Mouse (Mus musculus): Measurements from ENCODE around the gene Olfr64. TPM values are rescaled to one million over a fixed set of nuclear protein-coding genes. Genes with fewer than 3 reads are reported as not detected.

Gene Olfr64
- not detected for polyA plus RNA-seq (2012; fragmentation: generic; extraction: Trizol)
- long read RNA-seq, experiment 1: 0 reads
- long read RNA-seq, experiment 2: 0 reads

DNA sequence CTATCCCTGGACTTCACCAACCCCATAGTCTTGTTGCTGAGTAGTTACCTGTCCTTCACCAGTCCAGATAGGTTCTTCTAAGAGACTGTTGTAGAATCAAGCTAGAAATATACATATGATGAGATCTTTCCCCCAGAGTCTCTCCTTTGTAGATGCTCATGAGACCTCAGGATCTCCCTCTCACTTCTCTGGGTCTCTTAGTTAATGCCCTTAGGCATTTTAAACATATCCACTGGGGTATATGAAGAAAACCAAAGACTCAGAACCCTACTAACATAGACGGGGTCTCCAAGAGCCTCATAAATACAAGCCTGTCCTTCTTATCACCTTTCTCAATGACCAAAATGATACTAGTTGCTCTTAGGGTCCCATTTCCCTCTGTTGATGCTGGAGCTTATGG, at the start of gene Olfr64:
TSS of gene Olfr64 (minus strand) at position 101 of the 400 bp plus-strand sequence.
- no peak for TF ChIP-seq FOSL1 (IDR thresholded peaks at IDR 0.05; ENCODE audit: insufficient read depth, low read length, poor library complexity, severe bottlenecking)
- TF ChIP-seq CTCF (IDR thresholded peaks at IDR 0.05; ENCODE audit: control insufficient read depth, insufficient read depth, insufficient read length): no peak
- no peak for TF ChIP-seq MYOG (IDR thresholded peaks at IDR 0.05; ENCODE audit: control insufficient read depth, extremely low read depth, insufficient read length)
- TF ChIP-seq CEBPB (IDR thresholded peaks at IDR 0.05; ENCODE audit: low read depth): no peak
- TF ChIP-seq MYOD1 (IDR thresholded peaks at IDR 0.05; ENCODE audit: control insufficient read depth, insufficient read length, low read depth): no peak
- TF ChIP-seq USF1 (IDR thresholded peaks at IDR 0.05; ENCODE audit: low read depth): no peak
- TF ChIP-seq MAX (IDR thresholded peaks at IDR 0.05): no peak
- H3ac ChIP-seq (ENCODE audit: control insufficient read depth, insufficient read length, low read depth): no peak within 1 kb of the TSS
- no peaks in the 10 kb centered on the region for H3K79me2 ChIP-seq (ENCODE audit: control insufficient read depth, insufficient read depth)
- H3K4me3 ChIP-seq (ENCODE audit: insufficient read depth, poor library complexity, severe bottlenecking): no peak within 1 kb of the TSS
- H3K79me3 ChIP-seq (ENCODE audit: low read depth): no peaks in the 10 kb centered on the region
- no peaks in the 10 kb centered on the region for H3K27me3 ChIP-seq (ENCODE audit: control insufficient read depth, insufficient read depth, insufficient read length)
- no peaks in the 10 kb centered on the region for H3K36me3 ChIP-seq (ENCODE audit: control insufficient read depth, insufficient read depth)

DNA sequence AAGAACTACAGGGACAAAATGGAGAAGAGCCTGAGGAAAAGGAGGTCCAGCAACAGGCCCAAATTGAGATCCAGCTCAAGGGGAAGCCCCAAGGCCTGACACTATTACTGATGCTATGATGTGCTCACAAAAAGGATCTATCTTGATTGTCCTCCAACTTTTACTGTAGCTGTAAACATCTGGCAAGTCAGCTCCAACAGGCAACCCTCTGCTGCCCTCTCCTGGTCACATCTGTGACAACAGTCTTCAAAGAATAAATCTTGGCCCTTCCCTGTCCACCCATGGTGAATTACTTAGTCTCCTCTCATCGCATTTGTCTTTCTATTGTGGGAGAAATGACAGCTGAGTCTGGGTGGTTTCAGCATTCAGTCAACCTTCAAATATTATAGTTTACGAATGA, 48.4 kb upstream of the Olfr64 start:
- Histone ChIP-seq H3K27me3 (ENCODE audit: control insufficient read depth, insufficient read depth, insufficient read length) (no peaks in the 10 kb centered on the region), H3ac (ENCODE audit: control insufficient read depth, insufficient read length, low read depth) (no peak overlapping the region), H3K36me3 (ENCODE audit: control insufficient read depth, insufficient read depth) (no peaks in the 10 kb centered on the region), H3K4me3 (ENCODE audit: insufficient read depth, poor library complexity, severe bottlenecking) (no peak overlapping the region), H3K79me2 (ENCODE audit: control insufficient read depth, insufficient read depth) (no peaks in the 10 kb centered on the region), H3K79me3 (ENCODE audit: low read depth) (no peaks in the 10 kb centered on the region)
- TF ChIP-seq USF1 (IDR thresholded peaks at IDR 0.05; ENCODE audit: low read depth) (no peak), CTCF (IDR thresholded peaks at IDR 0.05; ENCODE audit: control insufficient read depth, insufficient read depth, insufficient read length) (peak; percentile 15)

DNA sequence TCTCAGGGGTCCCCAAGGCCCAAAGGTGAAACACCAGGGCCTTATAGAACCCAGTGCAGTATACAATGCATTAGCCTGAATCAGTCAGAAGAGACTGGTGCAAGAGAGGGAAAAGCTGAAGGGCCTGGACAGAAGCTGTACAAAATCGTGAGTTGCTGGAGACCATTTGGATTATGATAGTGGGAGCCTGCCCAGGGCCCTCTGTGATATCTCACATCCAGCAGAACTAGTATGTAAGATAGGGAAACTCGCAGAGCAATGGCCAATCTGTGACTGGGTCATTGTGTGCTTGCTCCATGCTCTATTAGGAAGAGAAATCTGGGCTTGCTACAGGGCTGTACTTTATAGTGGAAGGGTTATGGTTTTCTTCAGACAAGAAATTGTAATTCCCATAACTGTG, 40.0 kb upstream of the Olfr64 start, which contains the start of gene Olfr632:
TSS of gene Olfr632 (plus strand) at position 84 of the 400 bp plus-strand sequence.
- H3K36me3 ChIP-seq (ENCODE audit: control insufficient read depth, insufficient read depth): no peaks in the 10 kb centered on the region
- no peak within 1 kb of the TSS for H3ac ChIP-seq (ENCODE audit: control insufficient read depth, insufficient read length, low read depth)
- H3K79me2 ChIP-seq (ENCODE audit: control insufficient read depth, insufficient read depth): no peaks in the 10 kb centered on the region
- H3K27me3 ChIP-seq (ENCODE audit: control insufficient read depth, insufficient read depth, insufficient read length): no peaks in the 10 kb centered on the region
- H3K79me3 ChIP-seq (ENCODE audit: low read depth): no peaks in the 10 kb centered on the region
- TF ChIP-seq CEBPB (IDR thresholded peaks at IDR 0.05; ENCODE audit: low read depth): no peak
- TF ChIP-seq MYOD1 (IDR thresholded peaks at IDR 0.05; ENCODE audit: control insufficient read depth, insufficient read length, low read depth): no peak
- no peak for TF ChIP-seq MAX (IDR thresholded peaks at IDR 0.05)
- no peak for TF ChIP-seq MYOG (IDR thresholded peaks at IDR 0.05; ENCODE audit: control insufficient read depth, extremely low read depth, insufficient read length)
- TF ChIP-seq USF1 (IDR thresholded peaks at IDR 0.05; ENCODE audit: low read depth): no peak
- TF ChIP-seq FOSL1 (IDR thresholded peaks at IDR 0.05; ENCODE audit: insufficient read depth, low read length, poor library complexity, severe bottlenecking): no peak
- TF ChIP-seq CTCF (IDR thresholded peaks at IDR 0.05; ENCODE audit: control insufficient read depth, insufficient read depth, insufficient read length): no peak
- H3K4me3 ChIP-seq (ENCODE audit: insufficient read depth, poor library complexity, severe bottlenecking): no peak within 1 kb of the TSS

DNA sequence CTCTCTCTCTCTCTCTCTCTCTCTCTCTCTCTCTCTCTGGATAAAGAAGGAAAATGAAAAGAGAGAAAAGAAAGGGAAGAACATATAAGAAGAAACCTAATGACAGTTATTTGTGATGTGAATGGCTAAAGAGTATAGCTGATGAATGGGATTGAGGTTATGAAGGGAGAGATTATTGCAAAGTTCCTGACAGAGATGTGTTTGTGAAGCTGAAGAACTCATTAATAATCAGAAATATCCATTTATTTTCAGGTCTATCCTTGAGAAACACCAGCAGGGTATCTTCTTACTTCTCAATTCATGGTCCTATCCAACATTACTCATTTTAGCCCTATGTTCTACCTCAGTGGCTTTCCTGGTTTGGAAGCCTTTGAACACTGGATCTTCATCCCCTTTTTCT, 34.2 kb upstream of the Olfr64 start, which contains the start of gene Olfr631:
TSS of gene Olfr631 (plus strand) at position 301 of the 400 bp plus-strand sequence.
- TF ChIP-seq MYOD1 (IDR thresholded peaks at IDR 0.05; ENCODE audit: control insufficient read depth, insufficient read length, low read depth) (no peak), CTCF (IDR thresholded peaks at IDR 0.05; ENCODE audit: control insufficient read depth, insufficient read depth, insufficient read length) (no peak), FOSL1 (IDR thresholded peaks at IDR 0.05; ENCODE audit: insufficient read depth, low read length, poor library complexity, severe bottlenecking) (no peak), USF1 (IDR thresholded peaks at IDR 0.05; ENCODE audit: low read depth) (no peak), MAX (IDR thresholded peaks at IDR 0.05) (no peak), CEBPB (IDR thresholded peaks at IDR 0.05; ENCODE audit: low read depth) (no peak), MYOG (IDR thresholded peaks at IDR 0.05; ENCODE audit: control insufficient read depth, extremely low read depth, insufficient read length) (no peak)

DNA sequence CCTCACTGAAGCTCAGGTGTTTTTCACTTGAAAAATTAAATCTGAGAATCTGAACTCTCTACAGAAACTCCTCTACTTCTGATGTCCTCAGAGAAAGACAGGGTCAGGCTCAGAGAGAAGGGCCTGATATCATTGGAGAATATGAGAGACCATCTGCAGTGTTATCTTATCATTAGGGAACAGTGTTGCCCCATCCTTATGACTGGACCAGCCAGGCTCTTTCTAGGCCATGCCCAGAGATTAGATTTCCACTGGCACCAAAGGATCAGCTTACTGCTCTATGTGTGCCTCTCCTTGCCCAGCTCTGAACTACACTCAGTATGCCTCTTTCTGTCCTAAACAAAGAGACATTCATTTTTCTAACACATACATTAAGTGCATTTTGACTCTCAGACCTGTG, 21.1 kb upstream of the Olfr64 start:
- Histone ChIP-seq H3K36me3 (ENCODE audit: control insufficient read depth, insufficient read depth) (no peaks in the 10 kb centered on the region), H3K27me3 (ENCODE audit: control insufficient read depth, insufficient read depth, insufficient read length) (no peaks in the 10 kb centered on the region), H3K4me3 (ENCODE audit: insufficient read depth, poor library complexity, severe bottlenecking) (no peak overlapping the region), H3K79me2 (ENCODE audit: control insufficient read depth, insufficient read depth) (no peaks in the 10 kb centered on the region), H3K79me3 (ENCODE audit: low read depth) (no peaks in the 10 kb centered on the region), H3ac (ENCODE audit: control insufficient read depth, insufficient read length, low read depth) (no peak overlapping the region)
- TF ChIP-seq MYOD1 (IDR thresholded peaks at IDR 0.05; ENCODE audit: control insufficient read depth, insufficient read length, low read depth) (no peak), MYOG (IDR thresholded peaks at IDR 0.05; ENCODE audit: control insufficient read depth, extremely low read depth, insufficient read length) (no peak), MAX (IDR thresholded peaks at IDR 0.05) (no peak), CEBPB (IDR thresholded peaks at IDR 0.05; ENCODE audit: low read depth) (no peak), FOSL1 (IDR thresholded peaks at IDR 0.05; ENCODE audit: insufficient read depth, low read length, poor library complexity, severe bottlenecking) (no peak), CTCF (IDR thresholded peaks at IDR 0.05; ENCODE audit: control insufficient read depth, insufficient read depth, insufficient read length) (no peak), USF1 (IDR thresholded peaks at IDR 0.05; ENCODE audit: low read depth) (no peak)

More for the DNA sequence above, 34.2 kb upstream of the Olfr64 start, which contains the start of gene Olfr631:
- Histone ChIP-seq H3K79me2 (ENCODE audit: control insufficient read depth, insufficient read depth) (no peaks in the 10 kb centered on the region), H3K27me3 (ENCODE audit: control insufficient read depth, insufficient read depth, insufficient read length) (no peaks in the 10 kb centered on the region), H3K79me3 (ENCODE audit: low read depth) (no peaks in the 10 kb centered on the region), H3K36me3 (ENCODE audit: control insufficient read depth, insufficient read depth) (no peaks in the 10 kb centered on the region), H3K4me3 (ENCODE audit: insufficient read depth, poor library complexity, severe bottlenecking) (no peak within 1 kb of the TSS), H3ac (ENCODE audit: control insufficient read depth, insufficient read length, low read depth) (no peak within 1 kb of the TSS)

DNA sequence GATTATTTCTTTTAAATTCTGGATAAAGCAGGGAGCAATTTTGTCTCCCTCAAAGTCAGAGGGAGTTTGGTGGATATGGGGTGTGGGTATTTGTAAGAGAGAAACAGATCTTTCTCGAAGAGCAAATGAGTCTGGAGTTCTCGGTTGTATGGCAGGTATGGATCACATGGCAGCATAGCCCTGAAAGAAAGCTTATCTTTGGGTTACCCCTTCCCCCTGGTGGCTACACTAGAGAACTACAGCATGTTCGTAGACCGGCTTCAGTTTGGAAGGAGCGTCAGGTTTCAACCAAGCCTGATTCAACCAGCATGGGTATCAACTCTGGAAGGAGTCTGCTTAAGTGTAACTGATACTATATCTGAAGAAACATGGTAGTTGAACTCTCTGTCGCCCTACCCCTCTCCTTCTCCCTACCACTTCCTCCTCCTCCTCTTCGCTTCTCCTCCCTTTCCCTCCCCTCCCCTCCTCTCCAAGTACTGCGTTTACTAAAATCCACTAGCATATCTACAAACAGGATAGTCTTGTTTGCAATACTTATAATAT, 18.8 kb upstream of the Olfr64 start:
- Histone ChIP-seq H3K79me2 (ENCODE audit: control insufficient read depth, insufficient read depth) (no peaks in the 10 kb centered on the region), H3K27me3 (ENCODE audit: control insufficient read depth, insufficient read depth, insufficient read length) (no peaks in the 10 kb centered on the region), H3K4me3 (ENCODE audit: insufficient read depth, poor library complexity, severe bottlenecking) (no peak overlapping the region), H3K36me3 (ENCODE audit: control insufficient read depth, insufficient read depth) (no peaks in the 10 kb centered on the region), H3ac (ENCODE audit: control insufficient read depth, insufficient read length, low read depth) (no peak overlapping the region), H3K79me3 (ENCODE audit: low read depth) (no peaks in the 10 kb centered on the region)
- TF ChIP-seq MAX (IDR thresholded peaks at IDR 0.05): no peak
- no peak for TF ChIP-seq USF1 (IDR thresholded peaks at IDR 0.05; ENCODE audit: low read depth)
- no peak for TF ChIP-seq CTCF (IDR thresholded peaks at IDR 0.05; ENCODE audit: control insufficient read depth, insufficient read depth, insufficient read length)
- TF ChIP-seq CEBPB (IDR thresholded peaks at IDR 0.05; ENCODE audit: low read depth): no peak
- no peak for TF ChIP-seq MYOD1 (IDR thresholded peaks at IDR 0.05; ENCODE audit: control insufficient read depth, insufficient read length, low read depth)
- no peak for TF ChIP-seq FOSL1 (IDR thresholded peaks at IDR 0.05; ENCODE audit: insufficient read depth, low read length, poor library complexity, severe bottlenecking)
- no peak for TF ChIP-seq MYOG (IDR thresholded peaks at IDR 0.05; ENCODE audit: control insufficient read depth, extremely low read depth, insufficient read length)

All from C2C12 (cell line).